Mouse (Mus musculus) ES-Bruce4 (cell line): ENCODE results near the gene Ltb.

Source experiments
- CTCF ChIP-seq: IDR thresholded peaks from one replicate; pipeline ENCODE4 v1.8.1; 2011; ENCODE audit warnings: low read depth, low read length
- POLR2A ChIP-seq: IDR thresholded peaks from one replicate; pipeline ENCODE4 v1.8.1; 2011; ENCODE audit warnings: low read length; ENCODE audit not compliant: insufficient read depth

DNA sequence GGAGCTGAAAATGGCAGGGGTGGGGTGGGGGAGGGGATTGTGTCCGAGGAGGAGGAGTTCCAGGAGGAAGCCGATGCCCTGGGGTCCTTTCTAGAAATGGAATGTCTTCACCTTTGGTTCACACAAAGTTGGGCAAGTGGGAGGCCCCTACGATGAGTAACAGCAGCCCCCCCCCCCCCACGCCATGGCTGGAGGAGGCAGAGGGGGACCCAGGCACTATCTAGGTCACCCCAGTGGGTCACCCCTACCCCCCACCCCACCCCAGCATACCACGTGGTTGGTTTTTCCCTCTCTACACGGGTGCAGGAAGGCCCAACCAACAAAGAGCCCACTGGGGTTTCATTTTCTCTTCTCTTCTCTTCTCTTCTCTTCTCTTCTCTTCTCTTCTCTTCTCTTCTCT is 2.9 kb downstream of the Ltb start:
- TF ChIP-seq POLR2A (no peak), CTCF (no peak)
